Mouse (Mus musculus) brain, embryonic 14.5 days (tissue): Measurements from ENCODE around the gene Slamf9.

Experiments
- CTCF ChIP-seq: fragments of 200-500 bp; IDR thresholded peaks from 2 replicates; pipeline ENCODE4 v1.5.1; 2012; ENCODE audit warnings: inconsistent platforms, mild to moderate bottlenecking, moderate library complexity, borderline replicate concordance; ENCODE audit not compliant: insufficient read depth, insufficient read length; ENCODE audit errors: extremely low read depth
- POLR2A ChIP-seq: fragments of 200-500 bp; IDR thresholded peaks from 2 replicates; pipeline ENCODE4 v1.6.1; 2012; ENCODE audit warnings: mild to moderate bottlenecking, inconsistent platforms, borderline replicate concordance; ENCODE audit not compliant: poor library complexity, insufficient read depth, insufficient read length, severe bottlenecking; ENCODE audit errors: extremely low read depth

DNA sequence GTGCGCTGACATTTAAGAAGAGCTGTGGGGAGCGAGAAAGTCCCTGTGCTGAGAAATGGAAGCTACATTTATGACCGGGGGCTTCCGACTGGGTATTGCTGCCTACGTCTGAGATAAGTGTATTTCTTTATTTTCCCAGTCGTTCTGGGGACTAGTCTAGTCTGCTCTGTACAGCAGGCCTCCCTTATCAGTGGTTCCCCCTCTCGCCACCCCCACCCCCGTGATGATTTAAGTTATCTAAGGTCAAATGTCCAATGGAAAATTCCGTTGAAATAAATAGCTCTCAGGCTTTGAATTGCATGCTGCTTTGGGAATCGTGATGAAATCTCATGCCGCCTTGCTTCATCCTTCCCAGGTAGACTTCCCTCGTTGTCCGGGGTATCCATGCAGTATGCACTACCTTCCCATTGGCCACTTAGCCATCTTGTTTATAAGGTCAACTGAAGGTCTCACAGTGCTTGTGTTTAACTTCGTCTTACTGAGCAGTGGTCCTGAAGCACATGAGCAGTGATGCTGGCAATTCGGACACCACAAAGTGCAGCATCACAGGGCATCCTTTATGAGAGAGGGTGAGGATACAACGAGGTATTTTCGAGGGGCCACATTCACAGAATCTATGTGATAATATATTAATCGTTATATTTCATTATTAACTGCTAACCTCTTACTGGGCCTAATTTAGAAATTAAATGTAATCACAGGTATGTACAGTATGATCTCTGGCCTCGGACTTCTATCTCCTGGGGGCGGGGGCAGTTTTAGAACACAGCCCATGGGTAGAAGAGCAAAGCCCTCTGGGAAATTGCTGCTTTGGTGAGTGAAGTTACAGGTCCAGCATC is 41.9 kb upstream of the Slamf9 start:
- TF ChIP-seq POLR2A = no peak
- TF ChIP-seq CTCF = no peak
